Mouse (Mus musculus) right cerebral cortex, postnatal 25 days (tissue): ENCODE data around the gene Olfr137.

Experiments
- DNase-seq: peaks from one replicate; pipeline ENCODE4 v3.0.0; 2022

Gene Olfr137

DNA sequence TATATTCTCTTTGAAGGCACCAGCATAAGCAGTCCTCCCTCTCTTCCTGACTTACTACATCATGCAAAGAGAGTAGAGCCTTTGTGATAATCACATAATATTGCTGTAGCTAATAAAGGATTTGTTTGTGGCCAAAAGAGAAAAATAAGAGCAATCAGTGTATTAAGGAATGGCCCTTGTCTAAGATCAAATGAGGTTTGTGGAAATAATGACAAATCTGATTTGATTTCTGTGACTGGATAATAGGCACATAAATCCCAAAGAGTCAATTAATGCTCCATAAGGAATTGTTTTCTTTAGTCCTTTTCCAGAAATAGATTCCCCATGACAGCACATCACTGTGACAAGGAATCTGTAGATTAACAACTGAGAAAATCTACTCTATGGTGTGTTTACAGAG is at the start of gene Olfr137:
TSS of gene Olfr137 (minus strand) at position 101 of the 400 bp plus-strand sequence.
- no peak for DNase-seq

- DNase-seq, result no peak
Observed at GRCm38 (mm10) chr17:38329531-38329930, 22.2 kb upstream of the Olfr137 start, which contains the start of gene Olfr136. Gene Olfr136, plus strand, starts transcription at chr17:38329831.

- no peak for DNase-seq
Observed at GRCm38 (mm10) chr17:38260735-38261134, 46.6 kb downstream of the Olfr137 start, which contains the start of gene Olfr138. Gene Olfr138, plus strand, starts transcription at chr17:38261035.
